Mouse (Mus musculus): Measurements from ENCODE around the gene Slc5a4a. TPM values are rescaled to one million over a fixed set of nuclear protein-coding genes. Genes with fewer than 3 reads are reported as not detected.

Slc5a4a gene
- polyA plus RNA-seq (2016; fragmentation: Nextera tagmentation; extraction: Ambion mirVana), result not detected in 2 replicates

GRCm38 (mm10) chr10:76147278-76147677 is at the start of gene Slc5a4a:
Gene Slc5a4a (plus strand): TSS chr10:76147451.
- Histone ChIP-seq H3K4me3 (no peak within 1 kb of the TSS), H3K36me3 (replicated peaks) (no peaks in the 10 kb centered on the region), H3K9me3 (no peaks in the 10 kb centered on the region), H3K27me3 (replicated peaks; ENCODE audit: low read depth, poor library complexity, severe bottlenecking) (no peaks in the 10 kb centered on the region), H3K4me1 (no peaks in the 10 kb centered on the region), H3K27ac (replicated peaks) (no peak within 1 kb of the TSS)
- 93% methylated on average over 5 of the region's 5 CpGs for WGBS
- no peak for DNase-seq (ENCODE audit: low spot score)

GRCm38 (mm10) chr10:76110861-76111260 is 36.4 kb upstream of the Slc5a4a start, which contains the start of gene Slc5a4b:
Gene Slc5a4b (minus strand): TSS chr10:76110961.
- no peak for DNase-seq (ENCODE audit: low spot score)
- 86% methylated on average over 4 of the region's 4 CpGs for WGBS

GRCm38 (mm10) chr10:76117966-76118365 is 29.3 kb upstream of the Slc5a4a start:
- DNase-seq (ENCODE audit: low spot score), result peak; percentile 69
- H3K36me3 ChIP-seq (replicated peaks), result no peaks in the 10 kb centered on the region
- no peak overlapping the region for H3K27ac ChIP-seq (replicated peaks)
- 25% methylated on average over 5 of the region's 5 CpGs for WGBS
- H3K4me1 ChIP-seq, result no peaks in the 10 kb centered on the region
- no peak overlapping the region for H3K4me3 ChIP-seq
- no peaks in the 10 kb centered on the region for H3K27me3 ChIP-seq (replicated peaks; ENCODE audit: low read depth, poor library complexity, severe bottlenecking)
- H3K9me3 ChIP-seq, result no peaks in the 10 kb centered on the region

More at GRCm38 (mm10) chr10:76110861-76111260, 36.4 kb upstream of the Slc5a4a start, which contains the start of gene Slc5a4b:
- no peak within 1 kb of the TSS for H3K4me3 ChIP-seq
- H3K27ac ChIP-seq (replicated peaks), result no peak within 1 kb of the TSS
- no peaks in the 10 kb centered on the region for H3K36me3 ChIP-seq (replicated peaks)
- no peaks in the 10 kb centered on the region for H3K27me3 ChIP-seq (replicated peaks; ENCODE audit: low read depth, poor library complexity, severe bottlenecking)
- H3K4me1 ChIP-seq, result no peaks in the 10 kb centered on the region
- H3K9me3 ChIP-seq, result no peaks in the 10 kb centered on the region

- DNase-seq (ENCODE audit: low spot score), result peak; percentile 15
- no peaks in the 10 kb centered on the region for H3K36me3 ChIP-seq (replicated peaks)
- H3K9me3 ChIP-seq, result no peaks in the 10 kb centered on the region
- H3K27me3 ChIP-seq (replicated peaks; ENCODE audit: low read depth, poor library complexity, severe bottlenecking), result no peaks in the 10 kb centered on the region
- 18% methylated on average over 1 of the region's 1 CpGs for WGBS
- H3K4me1 ChIP-seq, result no peaks in the 10 kb centered on the region
- H3K4me3 ChIP-seq, result no peak overlapping the region
- no peak overlapping the region for H3K27ac ChIP-seq (replicated peaks)
These were observed 28.5 kb upstream of the Slc5a4a start for GRCm38 (mm10) chr10:76118741-76119140.

- peak; percentile 11 for DNase-seq (ENCODE audit: low spot score)
- H3K4me1 ChIP-seq, result no peaks in the 10 kb centered on the region
- WGBS, result 59% methylated on average over 4 of the region's 4 CpGs
- no peak overlapping the region for H3K27ac ChIP-seq (replicated peaks)
- H3K36me3 ChIP-seq (replicated peaks), result no peaks in the 10 kb centered on the region
- no peaks in the 10 kb centered on the region for H3K27me3 ChIP-seq (replicated peaks; ENCODE audit: low read depth, poor library complexity, severe bottlenecking)
- H3K9me3 ChIP-seq, result no peaks in the 10 kb centered on the region
- no peak overlapping the region for H3K4me3 ChIP-seq
These were observed 27.0 kb upstream of the Slc5a4a start for GRCm38 (mm10) chr10:76120124-76120711.

- no peak for DNase-seq (ENCODE audit: low spot score)
- 77% methylated on average over 5 of the region's 5 CpGs for WGBS
- H3K27ac ChIP-seq (replicated peaks), result no peak overlapping the region
- no peaks in the 10 kb centered on the region for H3K27me3 ChIP-seq (replicated peaks; ENCODE audit: low read depth, poor library complexity, severe bottlenecking)
- no peak overlapping the region for H3K4me3 ChIP-seq
- H3K4me1 ChIP-seq, result no peaks in the 10 kb centered on the region
- no peaks in the 10 kb centered on the region for H3K9me3 ChIP-seq
- H3K36me3 ChIP-seq (replicated peaks), result no peaks in the 10 kb centered on the region
These were observed 25.8 kb upstream of the Slc5a4a start for GRCm38 (mm10) chr10:76121495-76121894.

GRCm38 (mm10) chr10:76132506-76132905 is 14.7 kb upstream of the Slc5a4a start:
- no peak overlapping the region for H3K27ac ChIP-seq (replicated peaks)
- no peaks in the 10 kb centered on the region for H3K27me3 ChIP-seq (replicated peaks; ENCODE audit: low read depth, poor library complexity, severe bottlenecking)
- H3K36me3 ChIP-seq (replicated peaks), result no peaks in the 10 kb centered on the region
- no peak overlapping the region for H3K4me3 ChIP-seq
- H3K9me3 ChIP-seq, result no peaks in the 10 kb centered on the region
- no peak for DNase-seq (ENCODE audit: low spot score)
- H3K4me1 ChIP-seq, result no peaks in the 10 kb centered on the region
- 80% methylated on average over 4 of the region's 4 CpGs for whole genome bisulfite sequencing

GRCm38 (mm10) chr10:76136318-76136717 is 10.9 kb upstream of the Slc5a4a start:
- no peak for DNase-seq (ENCODE audit: low spot score)
- H3K36me3 ChIP-seq (replicated peaks), result no peaks in the 10 kb centered on the region
- no peaks in the 10 kb centered on the region for H3K27me3 ChIP-seq (replicated peaks; ENCODE audit: low read depth, poor library complexity, severe bottlenecking)
- H3K4me1 ChIP-seq, result no peaks in the 10 kb centered on the region
- WGBS, result 75% methylated on average over 2 of the region's 2 CpGs
- H3K9me3 ChIP-seq, result no peaks in the 10 kb centered on the region
- no peak overlapping the region for H3K27ac ChIP-seq (replicated peaks)
- H3K4me3 ChIP-seq, result no peak overlapping the region

- no peaks in the 10 kb centered on the region for H3K27me3 ChIP-seq (replicated peaks; ENCODE audit: low read depth, poor library complexity, severe bottlenecking)
- no peaks in the 10 kb centered on the region for H3K4me1 ChIP-seq
- no peak overlapping the region for H3K27ac ChIP-seq (replicated peaks)
- no peaks in the 10 kb centered on the region for H3K36me3 ChIP-seq (replicated peaks)
- DNase-seq (ENCODE audit: low spot score), result no peak
- no peaks in the 10 kb centered on the region for H3K9me3 ChIP-seq
- no peak overlapping the region for H3K4me3 ChIP-seq
- WGBS, result 74% methylated on average over 8 of the region's 8 CpGs
These were observed 405 bp upstream of the Slc5a4a start for GRCm38 (mm10) chr10:76146846-76147245.

GRCm38 (mm10) chr10:76155911-76156310 is 8.7 kb downstream of the Slc5a4a start:
- Histone ChIP-seq H3K9me3 (no peaks in the 10 kb centered on the region), H3K27ac (replicated peaks) (no peak overlapping the region), H3K36me3 (replicated peaks) (no peaks in the 10 kb centered on the region), H3K4me3 (no peak overlapping the region), H3K27me3 (replicated peaks; ENCODE audit: low read depth, poor library complexity, severe bottlenecking) (no peaks in the 10 kb centered on the region), H3K4me1 (no peaks in the 10 kb centered on the region)
- no peak for DNase-seq (ENCODE audit: low spot score)
- WGBS, result 85% methylated on average over 7 of the region's 7 CpGs

- no peaks in the 10 kb centered on the region for H3K4me1 ChIP-seq
- no peaks in the 10 kb centered on the region for H3K9me3 ChIP-seq
- no peak overlapping the region for H3K4me3 ChIP-seq
- no peaks in the 10 kb centered on the region for H3K36me3 ChIP-seq (replicated peaks)
- DNase-seq (ENCODE audit: low spot score), result no peak
- 82% methylated on average over 5 of the region's 5 CpGs for WGBS
- H3K27me3 ChIP-seq (replicated peaks; ENCODE audit: low read depth, poor library complexity, severe bottlenecking), result no peaks in the 10 kb centered on the region
- H3K27ac ChIP-seq (replicated peaks), result no peak overlapping the region
These were observed 10.3 kb downstream of the Slc5a4a start for GRCm38 (mm10) chr10:76157528-76157927.

GRCm38 (mm10) chr10:76158009-76158408 is 10.8 kb downstream of the Slc5a4a start:
- WGBS, result 90% methylated on average over 1 of the region's 1 CpGs
- Histone ChIP-seq H3K4me3 (no peak overlapping the region), H3K9me3 (no peaks in the 10 kb centered on the region), H3K27ac (replicated peaks) (no peak overlapping the region), H3K4me1 (no peaks in the 10 kb centered on the region), H3K36me3 (replicated peaks) (no peaks in the 10 kb centered on the region), H3K27me3 (replicated peaks; ENCODE audit: low read depth, poor library complexity, severe bottlenecking) (no peaks in the 10 kb centered on the region)
- DNase-seq (ENCODE audit: low spot score), result no peak

GRCm38 (mm10) chr10:76174899-76175298 is 27.6 kb downstream of the Slc5a4a start:
- Histone ChIP-seq H3K27ac (replicated peaks) (no peak overlapping the region), H3K9me3 (no peaks in the 10 kb centered on the region; the same call in 1 of the 2 replicates), H3K4me3 (no peak overlapping the region), H3K27me3 (replicated peaks; ENCODE audit: low read depth, poor library complexity, severe bottlenecking) (no peaks in the 10 kb centered on the region), H3K36me3 (replicated peaks) (no peaks in the 10 kb centered on the region), H3K4me1 (no peaks in the 10 kb centered on the region)
- DNase-seq (ENCODE audit: low spot score), result no peak
- 63% methylated on average over 2 of the region's 2 CpGs for WGBS

Data from embryonic facial prominence, embryonic 10.5 days (tissue).